Mouse (Mus musculus): ENCODE data around the gene Gm8113. TPM values are rescaled to one million over a fixed set of nuclear protein-coding genes. Genes with fewer than 3 reads are reported as not detected.

Gm8113 gene
- not detected for polyA plus RNA-seq (2017; shearing (Covaris generic))

DNA sequence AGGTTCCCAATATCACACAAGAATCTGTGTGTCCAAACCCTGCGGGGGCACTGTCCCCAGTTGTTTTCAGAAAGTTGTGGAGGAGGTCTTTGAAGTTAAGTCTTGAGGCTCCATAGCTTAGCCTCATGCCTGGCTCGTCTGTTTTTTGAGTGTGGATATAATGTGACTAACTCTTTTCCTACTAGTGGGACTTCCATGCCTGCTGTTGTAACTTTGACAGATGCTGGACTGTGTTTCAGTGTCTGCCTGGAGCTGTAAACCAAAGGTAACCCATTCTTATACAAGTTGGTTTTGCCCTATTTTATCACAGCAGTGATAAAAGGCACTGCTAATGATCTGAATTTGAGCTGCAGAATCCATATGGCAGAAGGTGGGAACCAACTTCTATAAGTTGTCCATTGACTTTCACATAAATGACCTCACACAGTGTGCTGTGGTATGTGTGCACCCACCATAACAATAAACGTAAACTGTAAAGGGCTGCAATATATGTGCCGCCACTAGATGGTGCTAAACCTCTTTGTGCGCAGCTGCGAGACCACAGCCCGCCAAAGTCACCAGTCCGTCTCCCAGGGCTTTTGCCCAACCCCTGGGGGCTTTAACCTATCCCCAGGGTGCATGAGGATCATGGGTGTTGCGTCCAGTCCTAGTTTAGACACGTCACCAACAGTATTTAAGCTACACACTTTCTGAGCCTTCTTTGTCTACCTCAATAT is at the start of gene Gm8113:
Gm8113 (plus strand) TSS at position 703 of the 716 bp plus-strand sequence.

GRCm38 (mm10) chr14:43875417-43875816 is 49.8 kb upstream of the Gm8113 start, which contains the start of gene Ear1:
Ear1 (minus strand) TSS chr14:43875517.

GRCm38 (mm10) chr14:43923459-43923858 is 1.7 kb upstream of the Gm8113 start, which contains the start of gene Ear10:
Ear10 (minus strand) TSS chr14:43923559.

GRCm38 (mm10) chr14:43956769-43957168 is 31.6 kb downstream of the Gm8113 start, which contains the start of gene Ang5:
Ang5 (plus strand) TSS chr14:43957069.

Other genes with a start within 250 kb of the Gm8113 start
- not detected for gene Gm8165, start 248.2 kb upstream of the Gm8113 start, polyA plus RNA-seq (2017; shearing (Covaris generic))
- gene Gm7324, start 227.6 kb upstream of the Gm8113 start, polyA plus RNA-seq (2017; shearing (Covaris generic)) = 2.0 TPM
- not detected for gene Gm16506, start 197.9 kb upstream of the Gm8113 start, polyA plus RNA-seq (2017; shearing (Covaris generic))
- gene Gm6526, start 177.5 kb upstream of the Gm8113 start, polyA plus RNA-seq (2017; shearing (Covaris generic)) = not detected
- gene Gm8180, start 140.6 kb upstream of the Gm8113 start, polyA plus RNA-seq (2017; shearing (Covaris generic)) = not detected
- gene Ear1, start 49.9 kb upstream of the Gm8113 start, polyA plus RNA-seq (2017; shearing (Covaris generic)) = not detected
- gene Ear10, start 1.8 kb upstream of the Gm8113 start, polyA plus RNA-seq (2017; shearing (Covaris generic)) = not detected
- gene Ang5, start 31.7 kb downstream of the Gm8113 start, polyA plus RNA-seq (2017; shearing (Covaris generic)) = not detected
- not detected for gene Ang6, start 76.9 kb downstream of the Gm8113 start, polyA plus RNA-seq (2017; shearing (Covaris generic))
- 2.2 TPM for gene Ear2, start 177.3 kb downstream of the Gm8113 start, polyA plus RNA-seq (2017; shearing (Covaris generic))
- gene Gm3327, start 198.5 kb downstream of the Gm8113 start, polyA plus RNA-seq (2017; shearing (Covaris generic)) = not detected